Mouse (Mus musculus) hindbrain, postnatal 0 days (tissue): Measurements from ENCODE around the gene Gpr22. TPM values are rescaled to one million over a fixed set of nuclear protein-coding genes. Genes with fewer than 3 reads are reported as not detected.

Experiments
- ATAC-seq: fragments of 200-750 bp; cut with Nextera tagmentation; 2 replicates; pipeline ENCODE4 v1.8.0; 2017; ENCODE audit warnings: mild to moderate bottlenecking, moderate TSS enrichment, moderate library complexity
- DNase-seq: peaks from one replicate; pipeline ENCODE4 v3.0.0-alpha.2; 2015; ENCODE audit warnings: low spot score
- H3K27ac ChIP-seq: fragments of 300-500 bp; sonication (generic); 2 replicates; pipeline ENCODE4 v1.5.1; 2014; ENCODE audit warnings: mild to moderate bottlenecking
- H3K27me3 ChIP-seq: fragments of 300-500 bp; sonication (generic); 2 replicates; pipeline ENCODE4 v1.6.1; 2014; ENCODE audit warnings: low read length, mixed read lengths; ENCODE audit not compliant: insufficient read depth
- H3K36me3 ChIP-seq: fragments of 300-500 bp; sonication (generic); 2 replicates; pipeline ENCODE4 v1.6.1; 2014; ENCODE audit warnings: low read length, mixed read lengths; ENCODE audit not compliant: insufficient read depth
- H3K4me1 ChIP-seq: fragments of 300-500 bp; sonication (generic); 2 replicates; pipeline ENCODE4 v1.6.1; 2014; ENCODE audit warnings: antibody characterized with exemption, low read length, mixed read lengths; ENCODE audit not compliant: insufficient read depth
- H3K4me2 ChIP-seq: fragments of 300-500 bp; sonication (generic); 2 replicates; pipeline ENCODE4 v1.6.1; 2014; ENCODE audit warnings: low read depth, mild to moderate bottlenecking, low read length, moderate library complexity, mixed read lengths
- H3K4me3 ChIP-seq: fragments of 300-500 bp; sonication (generic); 2 replicates; pipeline ENCODE4 v1.5.1; 2014; ENCODE audit warnings: low read length
- H3K9ac ChIP-seq: fragments of 300-500 bp; sonication (generic); replicated peaks from 2 replicates; pipeline ENCODE4 v1.6.1; 2014; ENCODE audit warnings: mild to moderate bottlenecking, low read length, moderate library complexity, mixed read lengths
- H3K9me3 ChIP-seq: fragments of 300-500 bp; sonication (generic); 2 replicates; pipeline ENCODE4 v1.6.1; 2016; ENCODE audit warnings: low read length, mixed read lengths
- CTCF ChIP-seq: IDR thresholded peaks from 2 replicates; pipeline ENCODE4 v1.5.1; 2016; ENCODE audit warnings: antibody characterized with exemption, control low read depth, low read depth
- WGBS: fragments of 180-500 bp; shearing (Covaris S2); extraction: QIAGEN DNeasy Blood & Tissue Kit; methylation state at CpG from one replicate; pipeline ENCODE4 v1.1.7; 2014; 5-methylcytosine and 5-hydroxymethylcytosine counted together
- polyA plus RNA-seq: library from polyadenylated mRNA; unstranded; fragments of >200 nt; fragmentation: Nextera tagmentation; extraction: Ambion mirVana; gene quantifications from 2 replicates; pipeline ENCODE4 v1.2.1, GENCODE M21; 2015
- total RNA-seq: library from RNA; depleted of rRNA; stranded (reverse); fragments of >200 nt; gene quantifications from 2 replicates; pipeline ENCODE4 v1.2.3, GENCODE M21; 2014; rRNA removed

Gpr22 gene
- total RNA-seq, result 19.4 and 24.7 TPM in 2 replicates
- 15.1 and 16.2 TPM in 2 replicates for polyA plus RNA-seq

DNA sequence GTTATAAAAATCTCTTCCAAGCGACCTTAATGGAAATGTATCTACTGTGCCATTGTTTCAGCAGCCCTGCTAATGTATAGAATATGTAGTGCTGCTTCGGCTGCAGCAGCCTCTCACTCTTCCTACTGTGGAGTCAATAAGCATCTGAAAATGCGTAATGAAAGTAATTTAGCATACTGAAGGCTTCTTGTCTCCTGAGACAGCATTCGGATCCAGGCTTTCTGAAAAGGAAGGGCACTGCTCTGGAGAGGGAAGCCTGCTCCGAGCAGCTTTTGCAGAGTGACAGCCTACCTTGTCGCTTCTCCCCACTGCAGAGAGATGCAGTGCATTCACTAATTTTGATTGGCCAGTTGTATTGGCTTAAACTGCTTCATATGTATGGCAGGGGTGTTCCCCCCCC, at the start of gene Gpr22:
Gene Gpr22 (minus strand): TSS at position 348 of the 400 bp plus-strand sequence.
- DNase-seq (peak; percentile 81), ATAC-seq (peak; percentile 95)
- Histone ChIP-seq H3K4me1 (0 out of 2 replicates have a peak, but pooled peaks cover 6% of the 10 kb centered on the region), H3K4me3 (peak within 1 kb of the TSS; percentile 41), H3K27ac (peak within 1 kb of the TSS; percentile 73), H3K27me3 (no peaks in the 10 kb centered on the region), H3K9ac (peak within 1 kb of the TSS; percentile 47), H3K4me2 (peak within 1 kb of the TSS; percentile 56), H3K36me3 (no peaks in the 10 kb centered on the region), H3K9me3 (no peaks in the 10 kb centered on the region)
- 17% methylated on average over 6 of the region's 6 CpGs for WGBS
- no peak for TF ChIP-seq CTCF

GRCm38 (mm10) chr12:31755885-31756755, 42.4 kb upstream of the Gpr22 start:
- DNase-seq (no peak), ATAC-seq (no peak)
- Histone ChIP-seq H3K27me3 (no peaks in the 10 kb centered on the region), H3K9me3 (no peaks in the 10 kb centered on the region), H3K27ac (no peak overlapping the region), H3K36me3 (no peaks in the 10 kb centered on the region), H3K4me3 (no peak overlapping the region), H3K4me1 (no peaks in the 10 kb centered on the region), H3K9ac (no peak overlapping the region), H3K4me2 (no peak overlapping the region)
- 49% methylated on average over 2 of the region's 2 CpGs for WGBS
- no peak for TF ChIP-seq CTCF

DNA sequence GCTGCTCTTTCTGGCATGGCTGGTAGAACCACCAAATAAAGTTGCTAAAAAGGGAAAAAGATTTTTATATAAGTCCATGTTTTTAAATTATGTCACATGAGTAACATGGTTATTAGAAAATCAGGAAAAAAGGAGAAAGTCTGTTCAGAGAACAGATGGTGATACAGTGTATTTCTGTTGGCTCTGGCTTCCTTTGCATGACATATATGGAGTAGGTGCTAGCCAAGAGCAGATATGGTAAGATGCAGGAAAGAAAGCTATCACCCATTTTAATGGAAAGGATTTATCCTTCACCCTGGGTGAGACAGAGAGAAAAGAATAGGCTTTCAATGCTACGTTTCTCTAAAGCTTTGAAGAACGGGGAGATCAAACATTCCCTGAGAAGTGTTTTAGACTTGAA, 40.7 kb upstream of the Gpr22 start:
- no peak for TF ChIP-seq CTCF
- no peaks in the 10 kb centered on the region for H3K36me3 ChIP-seq
- no peaks in the 10 kb centered on the region for H3K4me1 ChIP-seq
- DNase-seq (no peak), ATAC-seq (no peak)
- 75% methylated on average over 2 of the region's 2 CpGs for WGBS
- no peak overlapping the region for H3K9ac ChIP-seq
- no peak overlapping the region for H3K27ac ChIP-seq
- H3K9me3 ChIP-seq, result no peaks in the 10 kb centered on the region
- H3K27me3 ChIP-seq, result no peaks in the 10 kb centered on the region
- no peak overlapping the region for H3K4me2 ChIP-seq
- no peak overlapping the region for H3K4me3 ChIP-seq

- no peak overlapping the region for H3K4me2 ChIP-seq
- no peaks in the 10 kb centered on the region for H3K9me3 ChIP-seq
- no peaks in the 10 kb centered on the region for H3K36me3 ChIP-seq
- no peak overlapping the region for H3K27ac ChIP-seq
- no peak for ATAC-seq
- DNase-seq, result no peak
- no peaks in the 10 kb centered on the region for H3K4me1 ChIP-seq
- TF ChIP-seq CTCF, result no peak
- H3K4me3 ChIP-seq, result no peak overlapping the region
- H3K9ac ChIP-seq, result no peak overlapping the region
- H3K27me3 ChIP-seq, result no peaks in the 10 kb centered on the region
- 94% methylated on average over 4 of the region's 4 CpGs for WGBS
Observed at GRCm38 (mm10) chr12:31749846-31750245, 36.1 kb upstream of the Gpr22 start.

- 88% methylated on average over 8 of the region's 8 CpGs for WGBS
- Histone ChIP-seq H3K9ac (no peak overlapping the region), H3K36me3 (no peaks in the 10 kb centered on the region), H3K4me2 (no peak overlapping the region), H3K27me3 (no peaks in the 10 kb centered on the region), H3K4me3 (no peak overlapping the region), H3K4me1 (no peaks in the 10 kb centered on the region), H3K27ac (no peak overlapping the region), H3K9me3 (no peaks in the 10 kb centered on the region)
- DNase-seq, result no peak
- TF ChIP-seq CTCF, result no peak
- no peak for ATAC-seq
Observed at GRCm38 (mm10) chr12:31747301-31747700, 33.6 kb upstream of the Gpr22 start.

- ATAC-seq (no peak), DNase-seq (no peak)
- 91% methylated on average over 2 of the region's 2 CpGs for WGBS
- no peak for TF ChIP-seq CTCF
- Histone ChIP-seq H3K27me3 (no peaks in the 10 kb centered on the region), H3K4me1 (no peaks in the 10 kb centered on the region), H3K9ac (no peak overlapping the region), H3K4me2 (no peak overlapping the region), H3K4me3 (no peak overlapping the region), H3K36me3 (no peaks in the 10 kb centered on the region), H3K9me3 (no peaks in the 10 kb centered on the region), H3K27ac (no peak overlapping the region)
Observed at GRCm38 (mm10) chr12:31734616-31735015, 20.9 kb upstream of the Gpr22 start.

- no peak for TF ChIP-seq CTCF
Observed at GRCm38 (mm10) chr12:31730126-31730525, 16.4 kb upstream of the Gpr22 start.

More at GRCm38 (mm10) chr12:31730126-31730525, 16.4 kb upstream of the Gpr22 start:
- Histone ChIP-seq H3K9me3 (no peaks in the 10 kb centered on the region), H3K9ac (no peak overlapping the region), H3K36me3 (no peaks in the 10 kb centered on the region), H3K4me1 (no peaks in the 10 kb centered on the region), H3K4me2 (no peak overlapping the region), H3K4me3 (no peak overlapping the region), H3K27ac (no peak overlapping the region), H3K27me3 (no peaks in the 10 kb centered on the region)
- 90% methylated on average over 1 of the region's 1 CpGs for WGBS
- DNase-seq (no peak), ATAC-seq (no peak)
